Mouse (Mus musculus) cerebellum, adult 2 months (tissue): Measurements from ENCODE around the gene Hnmt. TPM values are rescaled to one million over a fixed set of nuclear protein-coding genes. Genes with fewer than 3 reads are reported as not detected.
"Not testable (repeated sequence)": the region's sequence is repeated elsewhere in the genome, so short reads cannot be mapped to it uniquely, and the experiment has no call there.

Source experiments
- DNase-seq, 2 experiments: peaks; one replicate each; pipeline ENCODE4 v3.0.0; 2021
- H3K27ac ChIP-seq: fragments of 200-500 bp; 2 replicates; pipeline ENCODE4 v1.5.1; 2012; ENCODE audit warnings: low read length, control low read depth, inconsistent platforms; ENCODE audit not compliant: insufficient read depth
- H3K27me3 ChIP-seq: fragments of 200-500 bp; 2 replicates; pipeline ENCODE4 v1.6.1; 2012; ENCODE audit warnings: inconsistent platforms, mild to moderate bottlenecking, low read length, moderate library complexity; ENCODE audit not compliant: control insufficient read depth, insufficient read depth
- H3K4me1 ChIP-seq: fragments of 200-500 bp; 2 replicates; pipeline ENCODE4 v1.6.1; 2011; ENCODE audit warnings: low read length; ENCODE audit not compliant: control insufficient read depth, insufficient read depth
- H3K4me3 ChIP-seq: fragments of 200-500 bp; replicated peaks from 2 replicates; pipeline ENCODE3; 2011; ENCODE audit warnings: mild to moderate bottlenecking, low read depth, low read length, control low read depth; ENCODE audit not compliant: insufficient read depth
- CTCF ChIP-seq: fragments of 200-500 bp; IDR thresholded peaks from 2 replicates; pipeline ENCODE4 v1.5.1; 2011; ENCODE audit warnings: low read depth, mild to moderate bottlenecking, control low read depth, low read length, moderate library complexity, borderline replicate concordance; ENCODE audit not compliant: insufficient read depth
- POLR2A ChIP-seq: fragments of 200-500 bp; IDR thresholded peaks from 2 replicates; pipeline ENCODE4 v1.6.1; 2011; ENCODE audit warnings: low read length, control low read depth, borderline replicate concordance; ENCODE audit not compliant: insufficient read depth
- WGBS: fragments of 180-500 bp; shearing (Covaris S2); methylation state at CpG from one replicate; pipeline ENCODE4 v1.1.7; 2018; 5-methylcytosine and 5-hydroxymethylcytosine counted together
- polyA plus RNA-seq: library from polyadenylated mRNA; depleted of rRNA; stranded (reverse); fragments of >200 nt; gene quantifications from 2 replicates; pipeline ENCODE4 v1.2.3, GENCODE M21; 2012; rRNA removed

Hnmt gene
- polyA plus RNA-seq, 1 experiment, result 10.2 TPM

DNA sequence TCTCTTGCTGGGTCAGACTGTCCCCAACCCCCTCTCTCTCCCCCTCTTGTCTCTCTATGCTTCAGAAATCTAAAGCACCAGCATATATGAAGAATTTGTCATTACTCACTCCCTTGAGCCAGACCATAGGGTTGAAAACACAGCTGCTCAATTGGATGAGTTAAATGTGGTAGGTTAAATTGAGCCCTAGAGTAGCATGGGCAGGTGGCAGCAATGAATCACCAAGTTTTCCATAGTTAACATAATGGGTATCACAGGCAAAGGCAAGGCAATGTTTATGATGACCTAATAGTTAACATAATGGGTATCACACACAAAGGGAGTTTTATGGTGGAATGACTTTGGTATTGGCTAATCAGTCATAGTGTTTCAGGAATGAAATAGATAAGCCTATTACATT, 65.9 kb downstream of the Hnmt start:
- no peak overlapping the region for H3K27ac ChIP-seq
- no peaks in the 10 kb centered on the region for H3K27me3 ChIP-seq
- H3K4me3 ChIP-seq, result no peak overlapping the region
- TF ChIP-seq POLR2A, result no peak
- TF ChIP-seq CTCF, result no peak
- DNase-seq, result no peak
- H3K4me1 ChIP-seq, result no peaks in the 10 kb centered on the region

GRCm38 (mm10) chr2:23982860-23983259, 66.3 kb downstream of the Hnmt start:
- DNase-seq, result no peak
- TF ChIP-seq CTCF (no peak), POLR2A (no peak)
- 69% methylated on average over 1 of the region's 1 CpGs for WGBS

GRCm38 (mm10) chr2:23960659-23961274, 88.4 kb downstream of the Hnmt start:
- not testable (repeated sequence) for H3K4me1 ChIP-seq, H3K27me3 ChIP-seq, DNase-seq, H3K4me3 ChIP-seq, H3K27ac ChIP-seq
- 95% methylated on average over 15 of the region's 15 CpGs for WGBS

More at GRCm38 (mm10) chr2:23982860-23983259, 66.3 kb downstream of the Hnmt start:
- H3K27ac ChIP-seq, result no peak overlapping the region
- H3K27me3 ChIP-seq, result no peaks in the 10 kb centered on the region
- no peak overlapping the region for H3K4me3 ChIP-seq
- H3K4me1 ChIP-seq, result no peaks in the 10 kb centered on the region

Other genes with a start within 250 kb of the Hnmt start
- not detected in 2 replicates for gene Tbpl2, start 47.2 kb upstream of the Hnmt start, polyA plus RNA-seq
- gene Il1f8, start 103.8 kb upstream of the Hnmt start, polyA plus RNA-seq, result not detected in 2 replicates
- gene Il1f9, start 137.1 kb upstream of the Hnmt start, polyA plus RNA-seq, result 0.10 TPM in 1 of 2 replicates, not detected in the other
- not detected in 2 replicates for gene Il1f6, start 166.0 kb upstream of the Hnmt start, polyA plus RNA-seq
- gene Il1f5, start 227.6 kb upstream of the Hnmt start, polyA plus RNA-seq, result not detected in 2 replicates
- gene Il1f10, start 241.8 kb upstream of the Hnmt start, polyA plus RNA-seq, result not detected in 2 replicates